Mouse (Mus musculus) large intestine, adult 2 months (tissue): ENCODE results near the gene Eif2d. TPM values are rescaled to one million over a fixed set of nuclear protein-coding genes. Genes with fewer than 3 reads are reported as not detected.
A peak's percentile ranks its signal among the peaks of the same experiment; 100 is the strongest.

Experiments used
- DNase-seq: peaks from one replicate; pipeline ENCODE4 v3.0.0-alpha.2; 2012; ENCODE audit warnings: low read depth, low spot score
- WGBS: fragments of 180-500 bp; shearing (Covaris S2); methylation state at CpG from one replicate; pipeline ENCODE4 v1.1.7; 2018; 5-methylcytosine and 5-hydroxymethylcytosine counted together
- polyA plus RNA-seq: library from polyadenylated mRNA; depleted of rRNA; stranded (reverse); fragments of >200 nt; gene quantifications from 2 replicates; pipeline ENCODE4 v1.2.3, GENCODE M21; 2012

Eif2d gene
- polyA plus RNA-seq, 1 experiment: 27.4 TPM

DNA sequence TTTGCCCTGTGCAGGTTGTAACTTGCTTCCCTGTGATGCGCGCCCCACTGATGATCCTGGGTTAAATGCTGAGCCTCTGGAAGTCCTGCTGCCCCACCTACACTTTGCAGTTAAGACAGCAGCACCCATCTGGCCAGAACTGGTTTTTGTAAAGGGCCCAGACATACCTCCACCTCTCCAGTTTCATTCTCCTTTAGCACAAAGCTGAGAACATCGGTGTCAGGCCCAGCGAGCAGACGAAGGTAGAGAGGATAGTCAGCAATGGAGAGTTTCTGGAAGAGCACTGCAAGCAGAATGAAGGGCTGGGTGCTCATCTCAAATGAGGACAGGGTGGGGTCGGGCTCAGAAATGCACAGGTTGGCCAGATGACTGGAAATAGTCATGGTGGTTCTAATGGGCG is 27.4 kb downstream of the Eif2d start:
- WGBS: 90% methylated on average over 7 of the region's 7 CpGs
- no peak for DNase-seq

DNA sequence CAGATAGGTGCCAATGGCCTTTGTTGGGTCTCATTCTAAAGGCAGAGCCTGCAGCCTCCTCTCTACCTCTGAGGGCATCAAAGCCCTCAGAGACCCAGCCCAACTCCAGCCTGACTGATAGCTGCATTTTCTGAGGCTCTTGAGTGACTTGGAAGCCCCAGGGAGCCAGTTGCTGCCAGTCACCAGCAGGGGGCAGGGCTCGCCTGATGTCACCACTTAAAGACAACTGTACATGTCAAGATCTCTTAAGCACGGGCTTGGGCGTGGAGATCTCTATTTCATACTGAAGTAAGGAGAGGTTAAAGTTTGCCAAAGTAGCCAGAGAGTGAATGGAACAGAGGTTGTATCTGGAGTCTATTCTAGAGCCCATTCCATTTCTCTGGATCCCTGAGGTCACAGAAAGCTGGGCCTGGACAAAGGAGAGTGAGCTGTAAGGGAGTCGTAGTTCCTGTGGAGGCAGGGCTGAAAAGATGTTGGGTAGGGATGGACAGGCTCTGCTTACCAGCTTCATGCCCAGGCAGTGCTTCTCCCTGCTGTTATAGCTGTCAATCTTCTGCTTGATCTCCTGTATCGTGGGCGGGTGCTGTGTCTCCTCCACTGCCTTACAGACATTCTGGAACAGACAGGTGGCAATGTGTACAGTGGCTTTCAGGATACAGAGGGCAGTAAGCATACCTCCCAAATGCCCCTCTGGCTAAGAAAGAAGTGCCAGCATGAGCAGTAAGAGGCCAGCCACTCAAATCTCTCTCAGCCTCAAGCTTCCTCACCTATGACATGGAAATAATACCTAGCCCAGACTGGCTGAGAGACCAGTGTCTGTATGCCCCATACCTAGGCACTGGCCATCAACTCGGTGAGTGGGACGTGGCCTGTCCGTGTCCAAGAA is 28.9 kb downstream of the Eif2d start:
- WGBS: 61% methylated on average over 9 of the region's 9 CpGs

DNA sequence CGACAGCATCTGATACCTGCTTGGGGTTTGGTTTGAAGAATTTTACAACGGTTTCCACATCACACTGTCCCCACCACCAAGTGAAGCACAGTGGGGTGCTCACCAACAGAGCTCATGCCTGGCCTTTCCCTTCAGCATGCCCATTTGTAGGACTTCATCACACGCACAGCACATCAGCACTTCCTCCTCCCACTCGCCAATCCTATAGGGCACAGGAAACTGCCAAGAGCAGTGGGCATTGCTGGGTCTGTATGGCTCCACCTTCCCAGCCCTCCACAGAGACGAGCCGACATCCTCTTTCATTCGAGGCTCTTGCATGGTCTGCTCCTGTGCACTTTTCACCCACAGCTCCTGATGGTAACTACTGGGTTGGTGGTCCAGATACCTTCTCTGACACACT is 30.2 kb downstream of the Eif2d start:
- DNase-seq: no peak
- 80% methylated on average over 7 of the region's 7 CpGs for WGBS

More for the DNA sequence above, 28.9 kb downstream of the Eif2d start:
- DNase-seq: peak; percentile 45

DNA sequence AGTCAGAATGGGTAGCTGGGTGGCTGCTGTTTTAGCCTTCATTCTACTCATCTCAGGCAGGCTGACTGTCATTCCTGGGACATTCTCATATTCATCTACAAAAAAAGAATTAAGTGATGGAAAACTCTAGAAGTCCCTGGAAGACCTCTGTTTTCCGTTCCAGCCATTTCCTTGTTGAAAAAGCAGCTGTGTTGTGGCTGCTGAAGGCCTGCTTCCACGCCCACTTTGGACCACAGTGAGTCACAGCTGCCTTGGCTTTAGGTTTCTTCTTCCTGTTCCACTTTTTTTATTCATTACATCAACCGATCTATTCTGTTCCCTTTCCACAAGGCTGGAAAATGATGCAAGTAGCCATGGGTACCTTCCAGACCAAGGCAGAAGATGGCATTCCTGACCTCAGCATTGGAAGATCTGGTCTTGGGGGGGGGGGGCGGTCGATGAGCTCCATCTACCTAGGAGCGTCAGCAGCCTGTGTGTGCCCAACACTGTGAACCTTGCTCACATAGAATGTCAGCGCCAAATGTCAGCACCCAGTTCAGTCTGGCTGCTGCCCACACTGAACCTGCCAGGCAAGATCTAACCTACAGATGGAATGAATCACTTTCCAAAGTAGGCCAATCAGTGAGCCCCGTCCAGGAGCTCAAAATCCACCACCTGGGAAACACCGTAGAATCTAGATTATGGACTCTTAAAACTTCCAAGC is 31.4 kb downstream of the Eif2d start:
- no peak for DNase-seq
- 28% methylated on average over 9 of the region's 9 CpGs for WGBS

DNA sequence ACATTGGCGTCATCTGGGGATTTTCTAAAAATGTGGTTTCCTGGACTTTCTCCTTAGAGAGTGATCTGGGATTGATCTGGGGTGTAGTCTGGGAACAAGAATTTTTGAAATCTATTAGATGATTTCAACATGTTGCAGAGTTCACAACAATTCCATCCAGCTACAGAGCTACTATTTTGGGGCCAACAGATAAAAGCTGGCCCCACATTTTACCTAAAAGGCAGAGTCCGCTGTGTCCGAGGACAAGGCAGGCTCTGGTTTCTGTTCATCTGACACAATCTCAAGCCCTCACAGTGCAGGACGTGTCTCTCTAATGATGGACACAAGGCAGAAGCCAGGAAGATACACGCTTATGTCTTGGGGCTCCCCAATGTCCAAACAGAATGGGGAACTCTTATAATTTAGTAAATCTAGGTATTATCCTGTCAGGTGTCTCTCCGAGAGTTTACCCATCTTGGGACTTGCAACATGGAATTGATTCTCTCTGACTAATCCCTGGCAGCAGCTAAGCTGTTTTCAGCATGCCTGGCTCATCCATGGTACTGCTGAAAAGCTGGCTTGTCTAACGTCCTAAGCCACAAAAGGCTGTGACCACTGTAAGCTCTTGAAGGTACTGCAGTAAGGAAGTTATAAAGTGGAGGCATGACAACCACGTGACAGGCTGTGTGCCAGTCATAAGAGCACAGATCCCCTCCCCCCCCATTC is 32.1 kb downstream of the Eif2d start:
- no peak for DNase-seq
- 62% methylated on average over 8 of the region's 8 CpGs for WGBS

DNA sequence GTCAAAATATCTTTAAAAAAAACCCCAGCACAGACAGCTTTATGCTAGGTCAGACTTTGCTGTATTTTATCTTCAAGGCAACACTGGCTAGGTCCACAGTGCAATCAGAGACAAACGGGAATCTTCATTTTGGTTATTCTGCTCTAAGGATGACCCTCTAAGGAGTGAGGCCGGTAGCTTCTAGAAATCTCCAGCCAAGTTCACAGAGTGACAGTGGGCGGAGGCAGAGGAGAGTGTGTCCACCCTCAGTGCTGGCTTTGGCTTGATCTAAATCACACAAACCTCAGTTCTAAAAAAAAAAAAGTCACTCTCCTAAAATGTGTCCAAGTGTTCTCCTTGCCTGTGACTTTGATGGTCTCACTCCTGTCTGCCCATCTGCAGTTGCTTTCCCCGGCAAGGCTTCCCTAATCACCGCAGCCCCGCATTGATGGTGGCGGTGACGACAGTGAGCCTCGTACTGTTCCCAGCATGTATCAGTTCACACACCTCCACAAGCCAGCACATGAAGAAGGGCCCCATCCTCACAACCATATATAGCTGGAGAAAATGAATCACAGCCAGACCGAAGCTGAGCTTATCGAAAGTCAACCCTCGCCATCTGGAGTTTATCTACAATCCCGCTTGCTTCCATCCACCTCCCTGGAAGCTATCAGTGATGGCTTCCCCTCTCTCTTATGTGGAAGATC is 33.0 kb downstream of the Eif2d start:
- DNase-seq: no peak
- 82% methylated on average over 13 of the region's 13 CpGs for WGBS

DNA sequence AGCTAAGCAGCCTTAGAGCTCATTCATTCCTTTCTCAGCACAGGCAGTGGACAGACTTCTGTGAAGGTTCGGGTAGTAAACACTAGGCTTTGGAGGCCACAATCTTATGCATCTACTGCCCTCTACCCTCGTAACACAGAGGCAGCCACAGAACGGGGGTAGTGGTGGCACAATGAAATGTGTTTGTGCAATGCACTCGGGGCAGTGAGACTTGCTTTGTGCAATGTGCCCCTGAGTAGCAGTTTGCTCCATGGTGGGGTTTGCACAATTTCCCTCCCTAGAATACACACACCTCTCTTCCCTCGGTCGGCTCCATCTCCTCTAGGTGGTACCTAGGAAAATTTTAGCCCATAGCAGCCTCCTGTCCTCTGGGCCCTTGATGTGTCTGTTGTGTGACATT is 34.0 kb downstream of the Eif2d start:
- 68% methylated on average over 6 of the region's 6 CpGs for WGBS

DNA sequence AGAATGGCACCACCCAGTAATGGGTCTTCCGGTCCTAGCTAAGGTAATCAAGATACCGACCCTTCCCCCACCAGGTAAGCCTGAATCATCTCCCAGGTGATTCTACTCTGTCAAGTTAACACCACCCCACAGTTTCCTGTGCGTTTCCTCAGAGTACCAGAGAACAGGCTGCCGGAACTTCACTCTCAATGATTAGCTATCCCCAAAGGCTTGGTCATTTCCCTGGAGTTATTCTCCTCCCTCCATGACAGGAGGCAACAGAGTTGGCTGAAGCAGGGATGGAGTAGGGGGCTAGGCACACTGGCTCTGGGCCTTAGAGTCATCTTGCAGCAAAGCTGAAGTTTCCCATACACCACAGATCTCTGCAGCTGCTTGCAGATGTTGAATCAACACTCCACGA is 34.9 kb downstream of the Eif2d start:
- DNase-seq: no peak
- 79% methylated on average over 5 of the region's 5 CpGs for WGBS

More for the DNA sequence above, 34.0 kb downstream of the Eif2d start:
- no peak for DNase-seq

DNA sequence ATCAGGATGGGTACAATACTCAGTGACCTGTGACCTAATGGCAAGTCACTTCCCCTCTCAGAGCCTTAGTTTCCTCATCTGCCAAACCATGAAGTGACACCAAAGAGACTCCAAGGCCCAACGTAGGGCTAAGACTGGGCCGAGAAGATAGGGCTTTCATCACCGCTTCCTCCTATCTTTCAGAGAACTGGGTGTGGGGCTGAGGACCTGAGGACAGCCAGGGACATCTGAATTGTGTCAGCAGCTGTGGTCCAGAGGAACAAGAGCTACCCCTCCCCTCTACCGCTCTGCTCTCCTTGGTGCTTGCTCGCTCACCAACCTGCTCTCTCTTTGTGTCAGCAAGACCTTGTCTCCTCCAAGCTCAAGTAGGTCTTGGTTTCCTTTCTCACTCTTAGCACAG is 35.7 kb downstream of the Eif2d start:
- WGBS: 83% methylated on average over 5 of the region's 5 CpGs
- DNase-seq: no peak

DNA sequence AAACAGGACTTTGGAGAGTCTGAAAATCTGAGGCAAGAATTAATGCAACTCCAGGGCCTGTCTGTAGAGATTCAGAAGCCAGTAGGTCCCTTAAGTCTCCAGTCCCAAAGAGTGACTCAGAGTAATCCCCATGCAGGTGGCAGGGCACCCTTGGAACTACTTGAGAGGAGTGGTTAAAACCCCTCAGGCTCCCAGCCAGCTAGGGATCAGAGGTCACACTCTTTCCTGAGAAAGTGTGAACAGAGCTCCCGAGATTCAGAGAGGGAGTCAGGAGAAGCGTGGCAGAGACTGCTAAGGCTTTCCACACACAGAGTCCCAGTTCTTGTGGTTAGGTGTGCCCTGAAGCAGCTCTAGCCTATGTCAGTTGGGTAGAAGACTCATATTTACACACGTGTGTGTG is 40.8 kb downstream of the Eif2d start:
- WGBS: 32% methylated on average over 3 of the region's 3 CpGs
- no peak for DNase-seq

DNA sequence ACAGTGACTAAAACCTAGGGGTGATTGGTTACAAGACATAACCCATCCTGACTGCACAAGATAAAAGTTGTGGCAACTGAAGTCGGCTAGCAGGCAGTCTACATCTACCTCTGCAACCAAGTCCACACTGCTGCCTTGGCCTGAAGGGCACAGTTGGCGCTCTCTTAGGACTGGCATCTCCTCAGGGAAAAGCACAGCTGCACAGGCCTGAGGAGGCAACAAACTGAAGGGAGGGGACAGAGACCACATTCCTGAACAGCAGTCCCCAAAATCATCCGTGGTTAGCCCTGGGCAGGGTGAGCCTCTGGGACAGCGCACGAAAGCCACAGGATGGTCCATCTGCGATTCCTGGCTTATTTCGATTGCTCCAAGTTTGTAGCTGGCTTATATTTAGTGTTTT is 42.7 kb downstream of the Eif2d start:
- DNase-seq: no peak
- WGBS: 73% methylated on average over 7 of the region's 7 CpGs

DNA sequence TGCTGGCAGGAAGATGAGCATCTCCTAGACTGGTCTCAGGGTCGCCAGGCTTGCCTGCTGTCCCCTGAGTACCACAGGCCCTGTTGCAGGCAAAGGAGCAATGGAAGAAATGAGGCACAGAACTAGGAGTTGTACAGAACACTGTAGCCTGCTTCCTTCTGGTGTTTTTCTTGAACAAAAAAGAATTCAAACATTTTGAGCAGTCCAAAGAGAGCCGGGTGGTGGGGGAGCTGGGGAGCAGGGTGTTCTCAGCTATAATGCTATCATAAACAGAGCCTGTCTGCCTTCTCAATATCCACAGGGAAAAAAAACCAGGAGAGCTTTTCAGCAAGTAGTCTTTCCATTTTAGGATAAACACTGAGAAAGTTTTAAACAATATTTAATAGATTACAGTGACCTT is 43.1 kb downstream of the Eif2d start:
- 58% methylated on average over 2 of the region's 2 CpGs for WGBS
- no peak for DNase-seq

DNA sequence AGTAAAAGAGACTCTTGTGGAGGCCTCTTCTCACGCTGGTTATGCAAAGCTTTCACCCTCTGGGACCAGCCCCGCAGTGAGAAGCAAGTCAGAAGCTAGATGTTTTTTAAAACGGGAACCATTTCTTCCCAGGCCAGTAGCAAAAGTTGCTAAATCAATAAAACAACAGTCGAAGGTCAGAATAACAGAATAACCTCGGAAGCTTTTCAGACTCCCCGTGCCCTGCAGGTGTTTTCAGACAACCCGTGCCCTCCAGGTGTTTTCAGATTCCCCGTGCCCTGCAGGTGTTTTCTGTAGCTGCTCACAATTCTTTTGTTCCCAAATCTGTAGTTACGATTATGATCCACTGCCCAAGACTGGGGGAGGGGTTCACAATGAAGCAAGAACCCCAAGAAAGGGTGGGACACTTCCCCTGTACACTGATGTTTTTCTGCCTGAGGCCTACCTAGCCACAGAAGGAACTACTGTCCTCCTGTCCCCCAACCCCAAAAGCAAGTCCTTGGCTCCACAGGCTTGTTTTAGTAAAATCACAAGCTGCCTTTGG is 45.5 kb downstream of the Eif2d start:
- 38% methylated on average over 9 of the region's 9 CpGs for WGBS
- DNase-seq: no peak

DNA sequence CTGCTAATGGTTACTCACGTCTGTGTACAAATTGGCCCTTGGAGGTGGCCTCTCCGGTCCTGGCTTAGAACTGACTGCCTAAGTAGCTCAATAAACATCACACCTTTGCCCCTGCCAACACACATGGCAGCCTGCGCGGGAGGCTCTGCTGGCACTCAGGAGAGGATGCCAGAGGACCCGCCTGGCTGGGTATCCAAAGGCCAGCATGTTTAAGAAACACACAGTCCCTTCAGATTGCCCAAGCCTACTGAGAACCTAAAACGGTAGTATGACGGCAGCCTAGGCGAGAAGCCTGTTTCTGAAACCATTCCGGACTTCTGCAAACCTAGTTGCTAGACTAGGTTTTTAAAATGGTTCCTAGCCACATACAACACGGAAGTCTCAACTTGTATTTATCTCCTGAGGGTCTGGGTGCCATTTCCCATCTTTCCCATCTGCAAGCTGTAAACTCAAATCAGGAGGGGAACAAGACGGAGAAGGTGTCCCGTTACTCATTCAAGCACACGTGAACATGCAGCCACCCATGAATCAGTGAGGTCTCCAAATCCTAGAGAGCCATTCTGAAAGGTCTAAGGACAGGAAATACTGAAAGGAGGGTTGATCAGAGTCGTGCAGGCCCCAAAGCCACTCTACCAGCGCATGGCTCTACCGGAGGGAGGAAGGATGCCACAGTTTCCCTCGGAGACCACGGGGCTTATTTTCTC is 46.3 kb downstream of the Eif2d start:
- WGBS: 49% methylated on average over 18 of the region's 18 CpGs
- DNase-seq: no peak

DNA sequence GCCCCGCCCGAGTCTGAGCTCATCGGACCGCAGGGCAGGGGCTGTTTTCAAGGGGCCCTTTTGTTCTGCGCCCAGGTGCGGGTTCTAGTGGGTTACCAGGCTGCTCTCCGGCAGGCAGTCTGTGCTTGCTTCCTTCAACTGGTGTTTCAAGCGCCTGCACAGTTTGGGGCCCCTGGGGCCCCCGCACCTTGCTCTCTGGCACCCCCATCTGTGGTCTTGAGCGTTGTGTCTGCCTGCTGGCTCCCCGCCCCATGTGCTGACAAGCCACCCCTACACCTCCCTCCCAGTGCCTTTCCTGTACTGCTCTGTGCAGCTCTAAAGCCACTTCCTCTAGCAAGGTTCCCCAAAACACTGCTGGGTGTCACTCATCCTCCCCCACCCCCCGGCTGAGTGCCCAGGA is 47.0 kb downstream of the Eif2d start:
- no peak for DNase-seq
- WGBS: 35% methylated on average over 12 of the region's 12 CpGs

DNA sequence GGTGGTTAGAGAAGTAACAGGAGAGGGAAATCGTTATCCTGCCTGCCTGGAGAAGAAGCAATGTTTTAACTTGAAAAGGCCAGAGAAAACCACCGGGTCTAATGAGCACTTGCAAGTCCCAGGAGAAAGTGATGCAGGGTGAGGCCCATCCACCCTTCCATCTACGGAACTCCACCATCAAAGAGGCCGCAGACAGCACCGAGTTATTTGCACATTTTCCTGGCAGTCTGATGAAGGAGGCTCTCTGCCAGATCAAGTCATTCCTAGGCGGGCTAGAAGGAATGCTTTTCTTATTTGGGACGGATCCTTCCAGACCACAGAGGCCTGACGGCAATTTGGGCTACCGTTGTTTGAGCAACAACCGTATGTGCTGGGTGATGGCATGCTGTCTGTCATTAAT is 47.6 kb downstream of the Eif2d start:
- DNase-seq: no peak
- WGBS: 50% methylated on average over 10 of the region's 10 CpGs

DNA sequence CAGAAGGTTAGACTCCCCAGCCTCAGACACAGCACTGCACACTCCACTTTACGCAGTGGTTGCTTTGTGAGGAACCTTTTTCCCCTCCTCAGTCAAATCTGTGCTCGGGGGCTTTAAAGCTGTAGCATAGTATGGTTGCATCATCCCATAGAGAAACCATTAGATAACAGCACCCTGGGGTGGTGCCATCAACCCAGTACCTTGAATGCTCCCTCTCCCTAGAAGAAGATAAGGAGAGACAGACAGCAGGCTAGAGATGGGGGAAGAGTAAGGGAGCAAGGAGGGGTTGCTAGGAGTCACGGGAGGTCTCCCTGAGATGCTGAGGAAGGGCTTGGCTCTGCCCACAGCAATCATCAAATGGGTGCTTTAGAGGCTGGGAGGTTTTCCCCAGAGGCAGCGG is 48.4 kb downstream of the Eif2d start:
- DNase-seq: no peak
- 86% methylated on average over 4 of the region's 4 CpGs for WGBS

DNA sequence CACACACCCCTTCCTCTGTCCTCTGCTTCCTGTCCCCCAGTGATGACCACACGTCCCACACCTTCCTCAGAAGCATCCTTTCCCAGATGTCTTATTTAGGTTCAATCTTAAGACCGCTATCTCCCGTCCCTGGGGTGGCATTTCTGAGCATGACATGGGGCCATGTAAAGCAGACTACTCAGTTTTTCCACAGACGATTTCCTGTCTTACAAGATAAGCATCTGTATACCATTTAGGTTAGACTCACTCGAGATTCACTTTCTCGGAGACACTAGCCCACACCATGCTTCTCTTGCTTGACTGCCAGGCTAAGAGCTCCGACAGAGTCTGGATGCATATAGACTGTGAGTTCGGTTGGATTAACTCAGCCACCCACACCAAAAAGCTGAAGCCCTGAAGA is 51.5 kb downstream of the Eif2d start:
- no peak for DNase-seq
- WGBS: 79% methylated on average over 8 of the region's 8 CpGs

DNA sequence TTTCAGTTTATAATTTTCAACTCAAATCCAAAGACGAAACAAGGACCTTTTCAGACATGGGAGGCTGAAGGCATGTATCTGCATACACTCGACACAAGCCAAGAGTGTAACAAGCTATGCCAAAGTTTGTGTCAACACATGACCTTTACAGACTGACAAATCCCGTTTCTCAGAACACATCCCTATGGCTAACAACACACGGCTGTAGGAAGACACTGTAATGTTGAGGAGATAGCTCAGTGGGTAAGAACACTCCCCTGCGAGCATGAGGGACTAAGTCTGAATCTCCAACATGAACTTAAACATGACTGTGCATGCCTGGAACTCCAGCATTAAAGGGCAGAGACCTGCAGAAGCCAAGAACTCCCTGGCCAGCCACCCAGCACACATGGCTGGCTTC is 53.4 kb downstream of the Eif2d start:
- no peak for DNase-seq
- 71% methylated on average over 5 of the region's 5 CpGs for WGBS
